Mouse (Mus musculus) lung, postnatal 0 days (tissue): Measurements from ENCODE around the gene Olig3. TPM values are rescaled to one million over a fixed set of nuclear protein-coding genes. Genes with fewer than 3 reads are reported as not detected.

Experiments used
- ATAC-seq: fragments of 200-750 bp; cut with Nextera tagmentation; 2 replicates; pipeline ENCODE4 v1.8.0; 2017; ENCODE audit warnings: moderate library complexity
- DNase-seq: peaks from one replicate; pipeline ENCODE4 v3.0.0-alpha.2; 2016; ENCODE audit warnings: low spot score
- H3K27ac ChIP-seq: fragments of 300-500 bp; sonication (generic); 2 replicates; pipeline ENCODE4 v1.5.1; 2014; ENCODE audit warnings: antibody characterized with exemption, mild to moderate bottlenecking, low read length, mixed read lengths
- H3K27me3 ChIP-seq: fragments of 300-500 bp; sonication (generic); replicated peaks from 2 replicates; pipeline ENCODE4 v1.6.1; 2014; ENCODE audit warnings: low read length, mixed read lengths; ENCODE audit not compliant: insufficient read depth
- H3K36me3 ChIP-seq: fragments of 300-500 bp; sonication (generic); 2 replicates; pipeline ENCODE4 v1.6.1; 2014; ENCODE audit warnings: low read length, mixed read lengths; ENCODE audit not compliant: insufficient read depth
- H3K4me1 ChIP-seq: fragments of 300-500 bp; sonication (generic); 2 replicates; pipeline ENCODE4 v1.6.1; 2014; ENCODE audit warnings: antibody characterized with exemption, low read depth, low read length, mixed read lengths; ENCODE audit not compliant: insufficient read depth
- H3K4me2 ChIP-seq: fragments of 300-500 bp; sonication (generic); replicated peaks from 2 replicates; pipeline ENCODE4 v1.6.1; 2014; ENCODE audit warnings: low read depth, mild to moderate bottlenecking, low read length, moderate library complexity, mixed read lengths
- H3K4me3 ChIP-seq: fragments of 300-500 bp; sonication (generic); 2 replicates; pipeline ENCODE4 v1.5.1; 2014; ENCODE audit warnings: low read depth, low read length
- H3K9ac ChIP-seq: fragments of 300-500 bp; sonication (generic); replicated peaks from 2 replicates; pipeline ENCODE4 v1.6.1; 2014; ENCODE audit warnings: low read depth, mild to moderate bottlenecking
- H3K9me3 ChIP-seq: fragments of 300-500 bp; sonication (generic); 2 replicates; pipeline ENCODE4 v1.6.1; 2016; ENCODE audit warnings: low read length, mixed read lengths
- CTCF ChIP-seq: IDR thresholded peaks from 2 replicates; pipeline ENCODE4 v1.5.1; 2016; ENCODE audit warnings: antibody characterized with exemption, mild to moderate bottlenecking
- EP300 ChIP-seq: IDR thresholded peaks from 2 replicates; pipeline ENCODE4 v1.6.1; 2016; ENCODE audit warnings: antibody characterized with exemption, mild to moderate bottlenecking, control low read depth
- WGBS: fragments of 180-500 bp; shearing (Covaris S2); extraction: QIAGEN DNeasy Blood & Tissue Kit; methylation state at CpG from one replicate; pipeline ENCODE4 v1.1.7; 2014; 5-methylcytosine and 5-hydroxymethylcytosine counted together
- polyA plus RNA-seq: library from polyadenylated mRNA; unstranded; fragments of >200 nt; fragmentation: Nextera tagmentation; extraction: Ambion mirVana; gene quantifications from 2 replicates; pipeline ENCODE4 v1.2.1, GENCODE M21; 2015

Gene Olig3
- polyA plus RNA-seq, 1 experiment from 2014 or later, result not detected

- DNase-seq (no peak), ATAC-seq (no peak)
- 3% methylated on average over 23 of the region's 23 CpGs for WGBS
- TF ChIP-seq CTCF (no peak), EP300 (no peak)
- Histone ChIP-seq H3K4me3 (no peak overlapping the region), H3K9me3 (no peaks in the 10 kb centered on the region), H3K4me2 (no peak overlapping the region), H3K4me1 (no peaks in the 10 kb centered on the region), H3K27me3 (peaks cover 50% of the 10 kb centered on the region), H3K36me3 (no peaks in the 10 kb centered on the region), H3K9ac (no peak overlapping the region), H3K27ac (no peak overlapping the region)
Measured at GRCm38 (mm10) chr10:19361539-19362293, 5.4 kb downstream of the Olig3 start.

- H3K27ac ChIP-seq, result no peak overlapping the region
- no peaks in the 10 kb centered on the region for H3K4me1 ChIP-seq
- no peak overlapping the region for H3K4me3 ChIP-seq
- no peaks in the 10 kb centered on the region for H3K9me3 ChIP-seq
- no peaks in the 10 kb centered on the region for H3K36me3 ChIP-seq
- H3K4me2 ChIP-seq, result no peak overlapping the region
- WGBS, result 3% methylated on average over 8 of the region's 8 CpGs
- no peak for ATAC-seq
- peaks cover 45% of the 10 kb centered on the region for H3K27me3 ChIP-seq
- TF ChIP-seq CTCF, result no peak
- no peak for TF ChIP-seq EP300
- no peak for DNase-seq
- no peak overlapping the region for H3K9ac ChIP-seq
Measured at GRCm38 (mm10) chr10:19362294-19362590, 5.9 kb downstream of the Olig3 start.

GRCm38 (mm10) chr10:19362861-19363260 lies 6.5 kb downstream of the Olig3 start:
- Histone ChIP-seq H3K36me3 (no peaks in the 10 kb centered on the region), H3K9ac (no peak overlapping the region), H3K4me1 (no peaks in the 10 kb centered on the region), H3K27ac (no peak overlapping the region), H3K4me3 (peak overlapping the region; percentile 3; the same call in 1 of the 2 replicates), H3K4me2 (0 out of 2 replicates have a peak overlapping the region, but pooled peaks have one; percentile 14), H3K9me3 (no peaks in the 10 kb centered on the region), H3K27me3 (peaks cover 39% of the 10 kb centered on the region)
- TF ChIP-seq EP300 (no peak), CTCF (no peak)
- DNase-seq (no peak), ATAC-seq (no peak)
- 1% methylated on average over 17 of the region's 17 CpGs for WGBS

GRCm38 (mm10) chr10:19363365-19363764 lies 7.0 kb downstream of the Olig3 start:
- no peak overlapping the region for H3K27ac ChIP-seq
- peaks cover 34% of the 10 kb centered on the region for H3K27me3 ChIP-seq
- H3K4me1 ChIP-seq, result no peaks in the 10 kb centered on the region
- H3K4me3 ChIP-seq, result no peak overlapping the region
- TF ChIP-seq EP300 (no peak), CTCF (no peak)
- no peaks in the 10 kb centered on the region for H3K9me3 ChIP-seq
- H3K9ac ChIP-seq, result no peak overlapping the region
- H3K4me2 ChIP-seq, result no peak overlapping the region
- H3K36me3 ChIP-seq, result no peaks in the 10 kb centered on the region
- 21% methylated on average over 5 of the region's 5 CpGs for WGBS
- ATAC-seq (no peak), DNase-seq (no peak)

GRCm38 (mm10) chr10:19369143-19369542 lies 12.8 kb downstream of the Olig3 start:
- WGBS, result 86% methylated on average over 9 of the region's 9 CpGs
- no peaks in the 10 kb centered on the region for H3K4me1 ChIP-seq
- H3K27ac ChIP-seq, result no peak overlapping the region
- H3K4me3 ChIP-seq, result no peak overlapping the region
- H3K36me3 ChIP-seq, result no peaks in the 10 kb centered on the region
- DNase-seq, result no peak
- H3K9ac ChIP-seq, result no peak overlapping the region
- ATAC-seq, result no peak
- H3K9me3 ChIP-seq, result no peaks in the 10 kb centered on the region
- no peak overlapping the region for H3K4me2 ChIP-seq
- H3K27me3 ChIP-seq, result no peaks in the 10 kb centered on the region; the same call in 1 of the 2 replicates
- no peak for TF ChIP-seq CTCF
- TF ChIP-seq EP300, result no peak

GRCm38 (mm10) chr10:19370146-19370545 lies 13.8 kb downstream of the Olig3 start:
- Histone ChIP-seq H3K4me2 (no peak overlapping the region), H3K4me1 (no peaks in the 10 kb centered on the region), H3K9me3 (no peaks in the 10 kb centered on the region), H3K27ac (no peak overlapping the region), H3K36me3 (no peaks in the 10 kb centered on the region), H3K4me3 (no peak overlapping the region), H3K9ac (no peak overlapping the region), H3K27me3 (no peaks in the 10 kb centered on the region)
- no peak for ATAC-seq
- TF ChIP-seq CTCF (no peak), EP300 (no peak)
- DNase-seq, result no peak
- 35% methylated on average over 3 of the region's 3 CpGs for WGBS

- 65% methylated on average over 5 of the region's 5 CpGs for WGBS
- H3K4me3 ChIP-seq, result no peak overlapping the region
- ATAC-seq, result no peak
- no peak for TF ChIP-seq EP300
- no peak for TF ChIP-seq CTCF
- no peak for DNase-seq
- H3K4me1 ChIP-seq, result no peaks in the 10 kb centered on the region
- H3K9ac ChIP-seq, result no peak overlapping the region
- H3K9me3 ChIP-seq, result no peaks in the 10 kb centered on the region
- no peaks in the 10 kb centered on the region for H3K27me3 ChIP-seq
- no peaks in the 10 kb centered on the region for H3K36me3 ChIP-seq
- H3K4me2 ChIP-seq, result no peak overlapping the region
- H3K27ac ChIP-seq, result no peak overlapping the region
Measured at GRCm38 (mm10) chr10:19372263-19372662, 15.9 kb downstream of the Olig3 start.
